In the genomic region with DNA sequence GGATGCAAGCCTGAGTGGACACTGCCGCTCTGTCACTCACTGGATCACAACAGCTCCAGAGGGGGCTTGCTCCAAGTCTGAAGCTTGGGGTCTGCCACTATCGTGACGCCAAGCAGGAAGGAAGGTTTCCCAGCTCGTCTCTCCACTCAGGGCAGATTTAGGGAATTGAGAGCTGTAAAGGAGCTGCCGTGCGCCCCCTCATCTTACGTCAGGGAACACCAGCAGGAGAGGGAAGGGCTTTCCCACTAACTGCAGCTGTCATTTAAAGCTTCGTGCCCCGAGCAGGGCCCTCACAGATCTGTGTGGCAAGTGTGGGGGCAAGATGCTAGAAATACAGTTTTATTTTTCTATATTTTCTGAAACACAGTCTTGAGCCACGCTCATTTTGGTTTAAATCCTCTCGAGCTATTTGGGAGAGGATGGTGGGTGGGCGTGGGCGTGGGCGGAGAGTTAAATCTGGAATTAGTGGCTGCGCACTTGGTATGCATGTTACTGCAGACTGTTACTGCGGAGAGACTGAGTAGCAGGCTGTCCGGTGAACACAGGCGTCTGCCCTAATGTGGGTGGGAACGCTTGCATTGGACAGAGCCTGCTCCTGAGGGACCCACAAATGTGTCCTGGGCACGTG, we compare ENCODE assay signal across 13 mouse cellular contexts. TPM values are rescaled to one million over a fixed set of nuclear protein-coding genes. Genes with fewer than 3 reads are reported as not detected.
DNase-seq lines count a peak whose midpoint lies in the region; ATAC-seq and TF ChIP-seq lines count a peak whose summit lies in the region.
"Had no signal": no experiment of that assay in that cellular context is flagged by ENCODE, and none has a peak within 500 bp of the region (broad histone marks: within the 10 kb centered on the region; RNA-seq: fewer than 3 reads in every experiment).

No protein-coding gene starts in this region.

- H3K36me3 ChIP-seq in forebrain, embryonic 10.5 days (replicated peaks), result peaks cover 59% of the 10 kb centered on the region
- H3K36me3 ChIP-seq in forebrain, postnatal 0 days (ENCODE audit: insufficient read depth), result no peaks in the 10 kb centered on the region

- whole genome bisulfite sequencing in forebrain, embryonic 10.5 days, result 81% methylated on average over 20 of the region's 20 CpGs
- WGBS in forebrain, postnatal 0 days, result 76% methylated on average over 20 of the region's 20 CpGs

- no peak for TF ChIP-seq CTCF in forebrain, postnatal 0 days (IDR thresholded peaks at IDR 0.05; ENCODE audit: low read depth)

- DNase-seq in forebrain, embryonic 10.5 days (ENCODE audit: extremely low spot score, low spot score), result no peak
- DNase-seq in forebrain, postnatal 0 days, result no peak
- DNase-seq in frontal cortex, adult 2 months (ENCODE audit: extremely low spot score in 1 of 2, low spot score in 1 of 2), result peak; percentile 93 to 96
- peak; percentile 76 to 78 for DNase-seq in layer of hippocampus, postnatal 25 days (ENCODE audit: extremely low spot score in 1 of 2, low spot score in 1 of 2)
- DNase-seq in right cerebral cortex, adult 2 months (ENCODE audit: low spot score in 2 of 2), result peak; percentile 95 to 96
- DNase-seq in spleen, postnatal 14 days (ENCODE audit: low spot score in 2 of 2), result no peak
- no peak for DNase-seq in heart, postnatal 4 days
- no peak for DNase-seq in ovary, postnatal 14 days (ENCODE audit: low spot score)
- DNase-seq: heart, adult 18-20 months; kidney, adult 18-20 months; liver, embryonic 13.5 days; lung, postnatal 4 days had no signal

- H3K4me2 ChIP-seq in forebrain, postnatal 0 days (ENCODE audit: low read depth), result no peak overlapping the region
- H3K4me2 ChIP-seq: liver, embryonic 13.5 days; stomach, embryonic 15.5 days had no signal

- H3K27me3 ChIP-seq in forebrain, embryonic 10.5 days (ENCODE audit: poor library complexity, severe bottlenecking), result no peaks in the 10 kb centered on the region
- no peaks in the 10 kb centered on the region for H3K27me3 ChIP-seq in forebrain, postnatal 0 days (ENCODE audit: insufficient read depth, low read length)
- H3K27me3 ChIP-seq: liver, embryonic 13.5 days; stomach, embryonic 15.5 days had no signal

- peaks cover 10% of the 10 kb centered on the region; the same call in 1 of the 2 replicates for H3K4me1 ChIP-seq in forebrain, embryonic 10.5 days
- H3K4me1 ChIP-seq in forebrain, postnatal 0 days (ENCODE audit: insufficient read depth), result no peaks in the 10 kb centered on the region

- 0 out of 2 replicates have a peak overlapping the region, but pooled peaks have one; percentile 15 for H3K27ac ChIP-seq in forebrain, embryonic 10.5 days
- no peak overlapping the region for H3K27ac ChIP-seq in forebrain, postnatal 0 days (ENCODE audit: low read depth, low read length)
- H3K27ac ChIP-seq: liver, embryonic 13.5 days; stomach, embryonic 15.5 days had no signal

- no peak overlapping the region for H3K4me3 ChIP-seq in forebrain, embryonic 10.5 days
- H3K4me3 ChIP-seq in forebrain, postnatal 0 days (ENCODE audit: low read depth, low read length), result no peak overlapping the region
- H3K4me3 ChIP-seq: liver, embryonic 13.5 days; stomach, embryonic 15.5 days had no signal

- H3K9me3 ChIP-seq in forebrain, embryonic 10.5 days, result no peaks in the 10 kb centered on the region
- no peaks in the 10 kb centered on the region for H3K9me3 ChIP-seq in forebrain, postnatal 0 days (ENCODE audit: low read length)
- H3K9me3 ChIP-seq: liver, embryonic 13.5 days; stomach, embryonic 15.5 days had no signal

- no peak for ATAC-seq in forebrain, postnatal 0 days

- H3K9ac ChIP-seq in forebrain, postnatal 0 days, result no peak overlapping the region
- H3K9ac ChIP-seq: liver, embryonic 13.5 days; stomach, embryonic 15.5 days had no signal

RNA-seq across cellular contexts. Expression of a gene that starts 19.4 kb away (rescaled TPM):
- polyA plus RNA-seq in forebrain, embryonic 10.5 days (2016; fragmentation: Nextera tagmentation; extraction: Ambion mirVana), result 42.7 and 46.4 TPM in 2 replicates
- 5.8 and 7.6 TPM in 2 replicates for total RNA-seq in forebrain, postnatal 0 days (2014; rRNA removed)
- polyA plus RNA-seq in forebrain, postnatal 0 days (2015; fragmentation: Nextera tagmentation; extraction: Ambion mirVana), result 12.0 and 14.3 TPM in 2 replicates
- polyA plus RNA-seq in frontal cortex, adult 2 months (2012; rRNA removed), result 24.2 and 25.6 TPM in 2 replicates
- total RNA-seq in layer of hippocampus, postnatal 25 days (2021), result 10 to 100 TPM; 11.7 to 13.0 TPM
- 10 to 100 TPM; 17.0 to 19.3 TPM for total RNA-seq in heart, postnatal 4 days (2021)

RNA-seq across cellular contexts. Expression of a gene that starts 51.8 kb away (rescaled TPM):
- 74.2 and 75.2 TPM in 2 replicates for polyA plus RNA-seq in forebrain, embryonic 10.5 days (2016; fragmentation: Nextera tagmentation; extraction: Ambion mirVana)
- 58.4 and 68.4 TPM in 2 replicates for total RNA-seq in forebrain, postnatal 0 days (2014; rRNA removed)
- polyA plus RNA-seq in forebrain, postnatal 0 days (2015; fragmentation: Nextera tagmentation; extraction: Ambion mirVana), result 70.4 and 77.8 TPM in 2 replicates
- polyA plus RNA-seq in frontal cortex, adult 2 months (2012; rRNA removed), result 122 and 129 TPM in 2 replicates
- total RNA-seq in layer of hippocampus, postnatal 25 days (2021), result 100 to 1,000 TPM; 147 to 151 TPM
- 100 to 1,000 TPM; 404 to 423 TPM for total RNA-seq in heart, postnatal 4 days (2021)

Comparison
In these comparisons a context has a peak if more than half of its experiments do, and no peak if none do; other contexts are left out.
1. DNase-seq: peak in frontal cortex, adult 2 months (2 of 2), layer of hippocampus, postnatal 25 days (2 of 2) and right cerebral cortex, adult 2 months (2 of 2); none in forebrain, embryonic 10.5 days (single experiment), forebrain, postnatal 0 days (single experiment), spleen, postnatal 14 days (0 of 2), heart, postnatal 4 days (single experiment) and ovary, postnatal 14 days (single experiment).